Mouse (Mus musculus) myocyte (in vitro differentiated cells): Measurements from ENCODE around the gene Aig1.

ENCODE experiments used
- CEBPB ChIP-seq: IDR thresholded peaks from 2 replicates; pipeline ENCODE4 v1.6.1; 2011; ENCODE audit warnings: mild to moderate bottlenecking, moderate library complexity; ENCODE audit not compliant: poor library complexity, insufficient read depth, severe bottlenecking
- TCF12 ChIP-seq: IDR thresholded peaks from one replicate; pipeline ENCODE4 v1.6.1; 2011; ENCODE audit warnings: mild to moderate bottlenecking, control low read depth; ENCODE audit not compliant: poor library complexity, insufficient read depth, severe bottlenecking

DNA sequence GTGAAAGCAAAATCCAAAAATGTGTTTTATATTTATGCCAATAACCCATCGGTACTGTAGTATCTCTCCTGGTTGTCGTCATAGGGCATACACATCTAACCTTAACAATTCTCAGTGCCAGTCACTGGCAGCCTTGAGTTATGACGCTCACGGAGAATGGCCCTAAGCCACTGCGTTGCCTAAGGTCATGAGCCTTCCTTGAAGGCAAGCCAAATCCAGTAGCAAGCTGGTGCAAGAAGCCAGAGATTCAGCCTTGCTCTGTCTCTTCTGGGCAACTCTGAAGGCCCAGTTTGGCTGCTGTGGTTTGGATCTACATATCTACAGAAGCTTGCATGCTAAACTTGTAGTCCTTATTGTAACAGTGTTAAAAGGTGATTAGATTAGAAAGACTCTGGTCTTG is 55.2 kb downstream of the Aig1 start:
- TF ChIP-seq CEBPB: no peak
- no peak for TF ChIP-seq TCF12
